Mouse (Mus musculus) liver, postnatal 0 days (tissue): ENCODE measurements around the gene Sec63.

Experiments used
- CTCF ChIP-seq: sonication (generic); IDR thresholded peaks from 2 replicates; pipeline ENCODE4 v1.5.1; 2016; ENCODE audit warnings: antibody characterized with exemption, low read depth
- EP300 ChIP-seq: IDR thresholded peaks from 2 replicates; pipeline ENCODE4 v1.6.1; 2016; ENCODE audit warnings: antibody characterized with exemption, low read depth, mild to moderate bottlenecking

DNA sequence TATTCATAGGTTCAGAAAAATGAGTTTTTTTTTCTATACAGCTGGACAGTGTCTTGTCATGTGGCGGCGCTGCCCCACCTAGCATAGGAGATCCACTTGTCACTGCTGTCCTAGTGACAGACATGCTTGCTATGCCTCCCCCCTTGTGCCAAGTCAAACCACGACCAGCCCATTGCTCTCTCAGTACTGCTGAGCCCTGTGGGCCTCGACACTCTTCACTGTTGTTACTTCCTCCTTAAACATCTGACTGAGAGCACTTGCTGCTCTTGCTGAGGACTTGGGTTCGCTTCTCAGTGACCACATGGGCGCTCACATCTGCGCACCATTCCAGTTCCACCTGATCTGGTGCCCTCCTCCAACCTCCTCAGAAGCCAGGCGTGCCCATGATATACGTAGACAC is 107.1 kb downstream of the Sec63 start:
- TF ChIP-seq CTCF (no peak), EP300 (no peak)
